Mouse (Mus musculus) heart, embryonic 11.5 days (tissue): ENCODE data around the gene Rnf180. TPM values are rescaled to one million over a fixed set of nuclear protein-coding genes. Genes with fewer than 3 reads are reported as not detected.

Source experiments
- ATAC-seq: fragments of 200-750 bp; cut with Nextera tagmentation; replicated peaks from 2 replicates; pipeline ENCODE4 v1.8.0; 2017; ENCODE audit warnings: moderate library complexity; ENCODE audit not compliant: insufficient number of reproducible peaks, low FRiP score, low TSS enrichment
- H3K27ac ChIP-seq: fragments of 300-500 bp; sonication (generic); 2 replicates; pipeline ENCODE4 v1.5.1; 2014; ENCODE audit warnings: mild to moderate bottlenecking, low read depth, low read length
- H3K27me3 ChIP-seq: fragments of 300-500 bp; sonication (generic); 2 replicates; pipeline ENCODE4 v1.6.1; 2014; ENCODE audit warnings: mild to moderate bottlenecking, low read length, mixed read lengths; ENCODE audit not compliant: control insufficient read depth, insufficient read depth
- H3K36me3 ChIP-seq: fragments of 300-500 bp; sonication (generic); 2 replicates; pipeline ENCODE4 v1.6.1; 2014; ENCODE audit warnings: mild to moderate bottlenecking, low read length, moderate library complexity, mixed read lengths; ENCODE audit not compliant: control insufficient read depth, insufficient read depth
- H3K4me1 ChIP-seq: fragments of 300-500 bp; sonication (generic); 2 replicates; pipeline ENCODE4 v1.6.1; 2014; ENCODE audit warnings: low read length; ENCODE audit not compliant: control insufficient read depth, insufficient read depth
- H3K4me2 ChIP-seq: fragments of 300-500 bp; sonication (generic); 2 replicates; pipeline ENCODE4 v1.6.1; 2014; ENCODE audit warnings: mild to moderate bottlenecking, moderate library complexity
- H3K4me3 ChIP-seq: fragments of 300-500 bp; sonication (generic); 2 replicates; pipeline ENCODE4 v1.5.1; 2014; ENCODE audit warnings: low read depth, low read length
- H3K9ac ChIP-seq: fragments of 300-500 bp; sonication (generic); 2 replicates; pipeline ENCODE4 v1.6.1; 2014; ENCODE audit warnings: mild to moderate bottlenecking, low read depth, low read length, moderate library complexity
- H3K9me3 ChIP-seq: fragments of 300-500 bp; sonication (generic); replicated peaks from 2 replicates; pipeline ENCODE4 v1.6.1; 2016; ENCODE audit warnings: low read length; ENCODE audit not compliant: control insufficient read depth
- WGBS: fragments of 180-500 bp; shearing (Covaris S2); extraction: QIAGEN DNeasy Blood & Tissue Kit; methylation state at CpG from one replicate; pipeline ENCODE4 v1.1.7; 2014; ENCODE audit not compliant: insufficient replicate concordance; 5-methylcytosine and 5-hydroxymethylcytosine counted together
- polyA plus RNA-seq: library from polyadenylated mRNA; unstranded; fragments of >200 nt; fragmentation: Nextera tagmentation; extraction: Ambion mirVana; gene quantifications from 2 replicates; pipeline ENCODE4 v1.2.1, GENCODE M21; 2014

Rnf180 gene
- polyA plus RNA-seq, 1 experiment from 2014 or later: 2.4 TPM

- Histone ChIP-seq H3K36me3 (no peaks in the 10 kb centered on the region), H3K4me1 (no peaks in the 10 kb centered on the region), H3K9me3 (peaks cover 3% of the 10 kb centered on the region; the same call in 1 of the 2 replicates), H3K27ac (no peak overlapping the region), H3K4me2 (no peak overlapping the region), H3K4me3 (no peak overlapping the region), H3K9ac (no peak overlapping the region), H3K27me3 (no peaks in the 10 kb centered on the region)
- WGBS: 75% methylated on average over 6 of the region's 6 CpGs
- ATAC-seq: no peak
Observed at GRCm38 (mm10) chr13:105267464-105267863, 27.2 kb downstream of the Rnf180 start.

GRCm38 (mm10) chr13:105266746-105267145 is 27.9 kb downstream of the Rnf180 start:
- Histone ChIP-seq H3K36me3 (no peaks in the 10 kb centered on the region), H3K9me3 (no peaks in the 10 kb centered on the region), H3K9ac (no peak overlapping the region), H3K27ac (no peak overlapping the region), H3K4me2 (no peak overlapping the region), H3K4me3 (no peak overlapping the region), H3K27me3 (no peaks in the 10 kb centered on the region), H3K4me1 (no peaks in the 10 kb centered on the region)
- WGBS: 46% methylated on average over 3 of the region's 3 CpGs
- no peak for ATAC-seq

- H3K36me3 ChIP-seq: no peaks in the 10 kb centered on the region
- H3K27ac ChIP-seq: no peak overlapping the region
- WGBS: 68% methylated on average over 4 of the region's 4 CpGs
Observed at GRCm38 (mm10) chr13:105256757-105257433, 37.7 kb downstream of the Rnf180 start.

GRCm38 (mm10) chr13:105250767-105251166 is 43.8 kb downstream of the Rnf180 start:
- H3K4me2 ChIP-seq: peak overlapping the region; percentile 37; the same call in 1 of the 2 replicates
- ATAC-seq: no peak

More at GRCm38 (mm10) chr13:105256757-105257433, 37.7 kb downstream of the Rnf180 start:
- H3K4me3 ChIP-seq: no peak overlapping the region
- H3K9me3 ChIP-seq: no peaks in the 10 kb centered on the region
- no peak for ATAC-seq
- no peaks in the 10 kb centered on the region for H3K4me1 ChIP-seq
- H3K4me2 ChIP-seq: no peak overlapping the region
- H3K27me3 ChIP-seq: no peaks in the 10 kb centered on the region
- H3K9ac ChIP-seq: no peak overlapping the region

GRCm38 (mm10) chr13:105250264-105250663 is 44.4 kb downstream of the Rnf180 start:
- Histone ChIP-seq H3K4me1 (0 out of 2 replicates have a peak, but pooled peaks cover 7% of the 10 kb centered on the region), H3K4me3 (no peak overlapping the region), H3K4me2 (peak overlapping the region; percentile 37), H3K27ac (no peak overlapping the region), H3K9me3 (no peaks in the 10 kb centered on the region), H3K9ac (no peak overlapping the region), H3K27me3 (no peaks in the 10 kb centered on the region), H3K36me3 (no peaks in the 10 kb centered on the region)
- 28% methylated on average over 9 of the region's 9 CpGs for WGBS
- ATAC-seq: no peak

More at GRCm38 (mm10) chr13:105250767-105251166, 43.8 kb downstream of the Rnf180 start:
- no peaks in the 10 kb centered on the region for H3K27me3 ChIP-seq
- H3K36me3 ChIP-seq: no peaks in the 10 kb centered on the region
- no peak overlapping the region for H3K9ac ChIP-seq
- no peak overlapping the region for H3K27ac ChIP-seq
- H3K9me3 ChIP-seq: no peaks in the 10 kb centered on the region
- 0 out of 2 replicates have a peak, but pooled peaks cover 7% of the 10 kb centered on the region for H3K4me1 ChIP-seq
- 38% methylated on average over 4 of the region's 4 CpGs for WGBS
- H3K4me3 ChIP-seq: no peak overlapping the region

GRCm38 (mm10) chr13:105249599-105249998 is 45.0 kb downstream of the Rnf180 start:
- Histone ChIP-seq H3K27ac (no peak overlapping the region), H3K4me3 (no peak overlapping the region), H3K27me3 (no peaks in the 10 kb centered on the region), H3K4me1 (0 out of 2 replicates have a peak, but pooled peaks cover 7% of the 10 kb centered on the region), H3K9ac (no peak overlapping the region), H3K36me3 (no peaks in the 10 kb centered on the region), H3K4me2 (no peak overlapping the region), H3K9me3 (no peaks in the 10 kb centered on the region)
- no peak for ATAC-seq
- 76% methylated on average over 14 of the region's 14 CpGs for WGBS

- H3K4me2 ChIP-seq: no peak overlapping the region
- H3K9ac ChIP-seq: no peak overlapping the region
- no peaks in the 10 kb centered on the region for H3K9me3 ChIP-seq
- H3K36me3 ChIP-seq: no peaks in the 10 kb centered on the region
- no peak overlapping the region for H3K27ac ChIP-seq
- H3K4me1 ChIP-seq: 0 out of 2 replicates have a peak, but pooled peaks cover 7% of the 10 kb centered on the region
- ATAC-seq: no peak
- WGBS: 82% methylated on average over 6 of the region's 6 CpGs
- H3K27me3 ChIP-seq: no peaks in the 10 kb centered on the region
- no peak overlapping the region for H3K4me3 ChIP-seq
Observed at GRCm38 (mm10) chr13:105247691-105248090, 46.9 kb downstream of the Rnf180 start.

GRCm38 (mm10) chr13:105240810-105241209 is 53.8 kb downstream of the Rnf180 start:
- Histone ChIP-seq H3K4me1 (no peaks in the 10 kb centered on the region), H3K9ac (no peak overlapping the region), H3K36me3 (no peaks in the 10 kb centered on the region), H3K27me3 (no peaks in the 10 kb centered on the region), H3K4me3 (no peak overlapping the region), H3K9me3 (no peaks in the 10 kb centered on the region), H3K4me2 (no peak overlapping the region), H3K27ac (no peak overlapping the region)
- ATAC-seq: no peak
- 75% methylated on average over 2 of the region's 2 CpGs for WGBS

GRCm38 (mm10) chr13:105227126-105227525 is 67.5 kb downstream of the Rnf180 start:
- Histone ChIP-seq H3K4me3 (no peak overlapping the region), H3K9me3 (no peaks in the 10 kb centered on the region), H3K27me3 (no peaks in the 10 kb centered on the region), H3K27ac (no peak overlapping the region), H3K9ac (no peak overlapping the region), H3K36me3 (no peaks in the 10 kb centered on the region), H3K4me2 (no peak overlapping the region), H3K4me1 (no peaks in the 10 kb centered on the region)
- ATAC-seq: no peak
- 69% methylated on average over 4 of the region's 4 CpGs for WGBS
